Mouse (Mus musculus) cerebellum, adult 18-20 months (tissue): ENCODE data around the gene Hoxc10.

ENCODE experiments used
- DNase-seq, 2 experiments: peaks; one replicate each; pipeline ENCODE4 v3.0.0; 2021

Hoxc10 gene

GRCm38 (mm10) chr15:103014166-103015008, 47.8 kb downstream of the Hoxc10 start:
- no peak for DNase-seq

GRCm38 (mm10) chr15:103015009-103015399, 48.4 kb downstream of the Hoxc10 start:
- DNase-seq: no peak

- DNase-seq: no peak
Measured at GRCm38 (mm10) chr15:103015406-103016166, 49.0 kb downstream of the Hoxc10 start.

GRCm38 (mm10) chr15:103018636-103019035, 52.0 kb downstream of the Hoxc10 start, which contains the start of gene Hoxc4:
Gene Hoxc4 (plus strand): TSS chr15:103018934.
- DNase-seq: no peak

GRCm38 (mm10) chr15:103020899-103021418, 54.4 kb downstream of the Hoxc10 start:
- no peak for DNase-seq
